Mouse (Mus musculus): Measurements from ENCODE around the gene Tmem100. TPM values are rescaled to one million over a fixed set of nuclear protein-coding genes. Genes with fewer than 3 reads are reported as not detected.

The Tmem100 gene
- polyA plus RNA-seq, 1 experiment from 2014 or later = 4.8 TPM

DNA sequence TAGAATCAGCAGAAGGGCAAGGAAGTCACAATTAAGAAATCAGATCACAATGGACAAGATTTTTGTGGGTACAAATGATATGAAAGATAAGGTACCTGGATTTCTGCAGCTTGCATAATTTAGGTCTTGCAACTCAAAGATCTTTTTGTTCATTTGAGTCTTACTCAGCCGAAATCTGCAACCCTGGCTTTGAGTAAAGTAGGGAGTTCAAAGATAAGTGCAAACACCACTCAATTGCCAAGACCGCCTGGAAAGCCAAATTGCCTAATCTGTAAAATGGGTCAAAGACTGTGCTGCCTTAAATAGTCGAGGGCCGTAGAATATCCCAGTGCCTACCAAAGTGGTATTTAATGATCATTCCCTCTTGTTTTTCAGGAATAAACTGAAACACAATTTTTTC is 26.8 kb upstream of the Tmem100 start:
- no peak overlapping the region for H3K4me2 ChIP-seq (ENCODE audit: low read depth)
- DNase-seq (ENCODE audit: low spot score) (no peak), ATAC-seq (ENCODE audit: insufficient read depth, low FRiP score, low TSS enrichment) (no peak)
- H3K4me3 ChIP-seq (ENCODE audit: low read depth, low read length) = no peak overlapping the region
- H3K27ac ChIP-seq (ENCODE audit: low read depth, low read length) = no peak overlapping the region
- WGBS = 92% methylated on average over 4 of the region's 4 CpGs
- H3K4me1 ChIP-seq (ENCODE audit: control insufficient read depth, insufficient read depth, low read length) = no peaks in the 10 kb centered on the region
- H3K27me3 ChIP-seq (ENCODE audit: control insufficient read depth, insufficient read depth, low read length) = no peaks in the 10 kb centered on the region
- no peak overlapping the region for H3K9ac ChIP-seq (ENCODE audit: low read length)
- no peaks in the 10 kb centered on the region for H3K36me3 ChIP-seq (ENCODE audit: control insufficient read depth, insufficient read depth, low read length)
- H3K9me3 ChIP-seq (ENCODE audit: control insufficient read depth, low read length) = no peaks in the 10 kb centered on the region

GRCm38 (mm10) chr11:90006111-90006510 is 24.0 kb upstream of the Tmem100 start:
- H3K36me3 ChIP-seq (ENCODE audit: control insufficient read depth, insufficient read depth, low read length) = no peaks in the 10 kb centered on the region
- no peak overlapping the region for H3K4me3 ChIP-seq (ENCODE audit: low read depth, low read length)
- no peak overlapping the region for H3K27ac ChIP-seq (ENCODE audit: low read depth, low read length)
- no peaks in the 10 kb centered on the region for H3K4me1 ChIP-seq (ENCODE audit: control insufficient read depth, insufficient read depth, low read length)
- H3K9ac ChIP-seq (ENCODE audit: low read length) = no peak overlapping the region
- no peaks in the 10 kb centered on the region for H3K27me3 ChIP-seq (ENCODE audit: control insufficient read depth, insufficient read depth, low read length)
- H3K9me3 ChIP-seq (ENCODE audit: control insufficient read depth, low read length) = no peaks in the 10 kb centered on the region
- DNase-seq (ENCODE audit: low spot score) (no peak), ATAC-seq (ENCODE audit: insufficient read depth, low FRiP score, low TSS enrichment) (no peak)
- no peak overlapping the region for H3K4me2 ChIP-seq (ENCODE audit: low read depth)
- 70% methylated on average over 4 of the region's 4 CpGs for WGBS

DNA sequence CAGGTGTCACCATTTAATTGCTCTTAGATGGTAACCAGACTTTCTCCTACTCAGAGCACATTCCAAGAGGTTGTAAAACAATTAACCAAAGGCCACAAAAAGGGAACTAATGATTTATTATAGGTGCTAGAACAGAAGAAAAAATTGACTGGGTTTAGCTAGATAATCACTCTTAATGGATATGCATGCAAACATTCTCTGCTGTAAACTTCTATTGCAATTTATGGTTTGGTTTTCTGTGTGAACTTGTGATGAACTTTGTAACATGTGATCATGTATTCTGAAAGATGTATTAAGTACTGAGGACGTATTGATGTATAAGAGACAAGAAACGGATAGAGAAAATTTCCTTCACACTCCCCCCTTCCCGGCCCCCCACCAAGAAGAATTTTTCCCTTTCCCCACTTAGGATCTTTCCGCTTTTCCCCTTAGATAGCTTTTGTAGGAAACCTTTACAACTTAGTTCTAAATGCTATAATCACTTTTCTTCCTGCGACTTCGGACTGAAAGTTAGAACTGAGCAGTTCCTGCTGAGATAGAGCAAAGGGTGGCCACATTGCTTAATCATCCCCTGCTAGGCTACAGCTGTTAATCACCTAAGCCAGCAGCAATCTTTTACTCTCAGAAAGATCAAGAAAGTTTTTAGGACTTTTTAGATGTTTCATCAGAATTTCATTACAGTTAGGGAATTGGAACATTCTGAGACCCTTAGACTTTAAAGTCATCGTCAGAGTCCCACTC is 22.2 kb upstream of the Tmem100 start:
- 22% methylated on average over 7 of the region's 7 CpGs for WGBS
- Histone ChIP-seq H3K4me1 (ENCODE audit: control insufficient read depth, insufficient read depth, low read length) (no peaks in the 10 kb centered on the region), H3K4me3 (ENCODE audit: low read depth, low read length) (no peak overlapping the region), H3K27me3 (ENCODE audit: control insufficient read depth, insufficient read depth, low read length) (no peaks in the 10 kb centered on the region), H3K4me2 (ENCODE audit: low read depth) (no peak overlapping the region), H3K9ac (ENCODE audit: low read length) (no peak overlapping the region), H3K36me3 (ENCODE audit: control insufficient read depth, insufficient read depth, low read length) (no peaks in the 10 kb centered on the region), H3K27ac (ENCODE audit: low read depth, low read length) (no peak overlapping the region), H3K9me3 (ENCODE audit: control insufficient read depth, low read length) (no peaks in the 10 kb centered on the region)
- DNase-seq (ENCODE audit: low spot score) (no peak), ATAC-seq (ENCODE audit: insufficient read depth, low FRiP score, low TSS enrichment) (no peak)

DNA sequence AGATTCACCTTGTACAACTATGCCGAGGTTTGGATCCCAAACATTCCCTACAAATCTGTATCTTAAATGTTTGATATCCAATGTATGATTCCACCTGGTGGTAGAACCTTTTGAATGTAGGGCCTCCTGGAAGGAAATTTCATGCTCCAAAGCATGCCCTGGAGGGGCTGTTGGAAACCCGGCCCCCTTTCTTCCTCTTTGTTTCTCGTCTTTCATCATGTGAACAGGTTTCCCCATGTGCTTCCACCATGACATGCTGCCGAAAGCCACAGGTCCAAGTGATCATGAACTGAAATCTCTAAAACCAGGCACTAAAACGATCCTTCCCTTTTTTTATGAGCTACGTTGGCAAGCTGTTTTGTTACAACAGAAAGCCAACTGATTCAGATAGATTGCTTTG is 16.5 kb upstream of the Tmem100 start:
- Histone ChIP-seq H3K4me2 (ENCODE audit: low read depth) (no peak overlapping the region), H3K9me3 (ENCODE audit: control insufficient read depth, low read length) (no peaks in the 10 kb centered on the region), H3K36me3 (ENCODE audit: control insufficient read depth, insufficient read depth, low read length) (no peaks in the 10 kb centered on the region), H3K9ac (ENCODE audit: low read length) (no peak overlapping the region), H3K27me3 (ENCODE audit: control insufficient read depth, insufficient read depth, low read length) (no peaks in the 10 kb centered on the region), H3K27ac (ENCODE audit: low read depth, low read length) (no peak overlapping the region), H3K4me1 (ENCODE audit: control insufficient read depth, insufficient read depth, low read length) (no peaks in the 10 kb centered on the region), H3K4me3 (ENCODE audit: low read depth, low read length) (no peak overlapping the region)
- DNase-seq (ENCODE audit: low spot score) = no peak
- ATAC-seq (ENCODE audit: insufficient read depth, low FRiP score, low TSS enrichment) = no peak
- 91% methylated on average over 6 of the region's 6 CpGs for WGBS

DNA sequence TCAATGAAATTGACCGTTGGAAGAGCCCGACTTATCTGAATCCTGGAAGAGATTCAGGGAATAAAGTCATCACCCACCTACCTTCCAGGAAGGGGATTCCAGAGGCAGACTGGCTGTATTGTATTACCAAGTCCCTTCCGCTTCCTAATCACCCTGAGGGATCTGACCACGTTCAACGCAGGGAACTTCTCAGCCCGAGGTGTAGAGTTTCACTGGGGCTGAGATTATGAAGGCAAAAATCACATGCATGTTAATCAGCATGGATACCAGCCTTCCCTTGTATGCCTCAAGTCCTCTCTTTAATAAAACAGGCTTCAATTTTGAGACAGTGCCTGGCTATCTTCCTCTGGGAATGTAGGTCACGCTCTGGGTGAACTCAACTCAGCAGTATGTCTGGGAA is 14.9 kb upstream of the Tmem100 start:
- no peak for ATAC-seq (ENCODE audit: insufficient read depth, low FRiP score, low TSS enrichment)
- Histone ChIP-seq H3K9ac (ENCODE audit: low read length) (no peak overlapping the region), H3K36me3 (ENCODE audit: control insufficient read depth, insufficient read depth, low read length) (no peaks in the 10 kb centered on the region), H3K9me3 (ENCODE audit: control insufficient read depth, low read length) (no peaks in the 10 kb centered on the region), H3K4me2 (ENCODE audit: low read depth) (no peak overlapping the region), H3K4me3 (ENCODE audit: low read depth, low read length) (no peak overlapping the region), H3K27ac (ENCODE audit: low read depth, low read length) (no peak overlapping the region), H3K4me1 (ENCODE audit: control insufficient read depth, insufficient read depth, low read length) (no peaks in the 10 kb centered on the region), H3K27me3 (ENCODE audit: control insufficient read depth, insufficient read depth, low read length) (no peaks in the 10 kb centered on the region)
- 69% methylated on average over 7 of the region's 7 CpGs for WGBS
- no peak for DNase-seq (ENCODE audit: low spot score)

- Histone ChIP-seq H3K4me2 (ENCODE audit: low read depth) (no peak overlapping the region), H3K36me3 (ENCODE audit: control insufficient read depth, insufficient read depth, low read length) (no peaks in the 10 kb centered on the region), H3K4me3 (ENCODE audit: low read depth, low read length) (no peak overlapping the region), H3K27me3 (ENCODE audit: control insufficient read depth, insufficient read depth, low read length) (no peaks in the 10 kb centered on the region), H3K4me1 (ENCODE audit: control insufficient read depth, insufficient read depth, low read length) (no peaks in the 10 kb centered on the region), H3K9me3 (ENCODE audit: control insufficient read depth, low read length) (no peaks in the 10 kb centered on the region), H3K27ac (ENCODE audit: low read depth, low read length) (no peak overlapping the region), H3K9ac (ENCODE audit: low read length) (no peak overlapping the region)
- 22% methylated on average over 7 of the region's 7 CpGs for WGBS
- ATAC-seq (ENCODE audit: insufficient read depth, low FRiP score, low TSS enrichment) (no peak), DNase-seq (ENCODE audit: low spot score) (no peak)
Measured at GRCm38 (mm10) chr11:90019161-90019560, 11.0 kb upstream of the Tmem100 start.

DNA sequence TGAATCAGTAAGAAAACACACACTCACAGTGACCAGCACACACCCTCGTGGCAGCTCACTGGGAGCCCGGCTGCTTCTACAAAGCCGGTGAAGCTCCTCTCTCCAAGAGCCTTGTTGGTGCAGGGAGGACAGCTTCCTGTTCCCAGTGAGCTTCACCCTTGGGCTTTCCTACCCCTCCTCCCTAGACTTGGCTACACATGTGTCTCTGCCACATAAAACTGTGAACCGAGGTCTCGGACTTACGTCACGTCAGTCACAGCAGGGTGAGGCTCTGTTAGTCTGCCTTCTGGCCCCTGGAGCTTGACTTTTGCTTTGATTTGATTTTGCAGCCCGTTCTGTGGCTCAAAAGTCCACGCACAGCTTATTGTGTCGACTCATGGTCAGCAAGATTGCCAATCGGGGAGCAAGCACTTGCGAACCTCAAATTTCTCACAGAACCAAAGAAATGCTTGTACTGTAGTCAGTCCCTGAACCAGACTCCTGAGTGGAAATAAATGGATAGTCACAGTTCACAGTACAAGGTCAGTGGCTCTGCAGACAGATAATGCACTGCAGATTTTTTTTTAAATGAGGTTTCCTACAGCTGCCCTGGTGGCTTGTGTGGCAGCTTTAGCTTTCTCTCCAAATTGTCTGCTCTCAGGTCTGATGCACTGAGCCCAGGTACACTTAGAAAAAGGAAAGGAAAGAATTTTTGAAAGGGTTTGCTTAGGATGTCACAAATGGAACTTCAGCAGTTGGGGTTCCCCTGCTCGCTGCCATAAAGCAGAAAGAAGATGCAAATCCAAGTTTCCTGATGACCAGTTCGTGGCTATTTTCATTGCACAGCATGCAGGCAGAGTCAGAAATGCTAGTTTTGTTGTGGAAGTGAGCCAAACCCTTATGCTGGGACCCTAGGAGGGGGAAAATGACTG is 4.0 kb upstream of the Tmem100 start:
- peaks cover 1% of the 10 kb centered on the region for H3K27me3 ChIP-seq (ENCODE audit: control insufficient read depth, insufficient read depth, low read length)
- H3K9me3 ChIP-seq (ENCODE audit: control insufficient read depth, low read length) = no peaks in the 10 kb centered on the region
- no peak overlapping the region for H3K27ac ChIP-seq (ENCODE audit: low read depth, low read length)
- 0 out of 2 replicates have a peak, but pooled peaks cover 3% of the 10 kb centered on the region for H3K4me1 ChIP-seq (ENCODE audit: control insufficient read depth, insufficient read depth, low read length)
- no peaks in the 10 kb centered on the region for H3K36me3 ChIP-seq (ENCODE audit: control insufficient read depth, insufficient read depth, low read length)
- no peak overlapping the region for H3K4me2 ChIP-seq (ENCODE audit: low read depth)
- ATAC-seq (ENCODE audit: insufficient read depth, low FRiP score, low TSS enrichment) (no peak), DNase-seq (ENCODE audit: low spot score) (no peak)
- no peak overlapping the region for H3K9ac ChIP-seq (ENCODE audit: low read length)
- 58% methylated on average over 14 of the region's 14 CpGs for WGBS
- H3K4me3 ChIP-seq (ENCODE audit: low read depth, low read length) = no peak overlapping the region

GRCm38 (mm10) chr11:90026802-90027174 is 3.4 kb upstream of the Tmem100 start:
- Histone ChIP-seq H3K36me3 (ENCODE audit: control insufficient read depth, insufficient read depth, low read length) (no peaks in the 10 kb centered on the region), H3K27ac (ENCODE audit: low read depth, low read length) (no peak overlapping the region), H3K4me1 (ENCODE audit: control insufficient read depth, insufficient read depth, low read length) (0 out of 2 replicates have a peak, but pooled peaks cover 3% of the 10 kb centered on the region), H3K4me3 (ENCODE audit: low read depth, low read length) (no peak overlapping the region), H3K9me3 (ENCODE audit: control insufficient read depth, low read length) (no peaks in the 10 kb centered on the region), H3K9ac (ENCODE audit: low read length) (no peak overlapping the region), H3K27me3 (ENCODE audit: control insufficient read depth, insufficient read depth, low read length) (peaks cover 8% of the 10 kb centered on the region), H3K4me2 (ENCODE audit: low read depth) (no peak overlapping the region)
- 72% methylated on average over 5 of the region's 5 CpGs for WGBS
- DNase-seq (ENCODE audit: low spot score) = no peak
- no peak for ATAC-seq (ENCODE audit: insufficient read depth, low FRiP score, low TSS enrichment)

Data from neural tube, embryonic 11.5 days (tissue).